Mouse (Mus musculus) CH12.LX (cell line): ENCODE results near the gene Helz.

Experiments
- CTCF ChIP-seq, 2 experiments: IDR thresholded peaks in 1 of 2; conservative IDR thresholded peaks in 1 of 2; 2 replicates each; pipeline ENCODE4 v1.5.1; 2011 to 2012; ENCODE audit warnings: low read depth in 2 of 2, low read length in 2 of 2, improper control_type of control experiment in 1 of 2, inconsistent platforms in 1 of 2, mild to moderate bottlenecking in 1 of 2, moderate library complexity in 1 of 2
- POLR2A ChIP-seq: IDR thresholded peaks from 2 replicates; pipeline ENCODE4 v1.6.1; 2011; ENCODE audit warnings: low read depth, mild to moderate bottlenecking, improper control_type of control experiment, low read length
- ZMIZ1 ChIP-seq: IDR thresholded peaks from 2 replicates; pipeline ENCODE4 v1.6.1; 2012; ENCODE audit warnings: low read depth, mild to moderate bottlenecking, inconsistent platforms, low read length, improper control_type of control experiment

GRCm38 (mm10) chr11:107531445-107531844 is 16.3 kb upstream of the Helz start:
- TF ChIP-seq ZMIZ1 (no peak), POLR2A (no peak), CTCF (conservative IDR thresholded peaks at IDR 0.05 in 1 of 2, IDR thresholded peaks at IDR 0.05 in 1 of 2; ENCODE audit: low read depth in 2 of 2, low read length in 2 of 2) (no peak)
